Comparison of ENCODE assay signal across 14 mouse cellular contexts in genomic region chr7:135816191-135816590, GRCm38 (mm10).
DNase-seq lines count a peak whose midpoint lies in the region; ATAC-seq lines count a peak whose summit lies in the region.
"Had no signal": no experiment of that assay in that cellular context is flagged by ENCODE, and none has a peak within 500 bp of the region (broad histone marks: within the 10 kb centered on the region; RNA-seq: fewer than 3 reads in every experiment).

No protein-coding gene starts in this region.

- H3K27me3 ChIP-seq in lung, embryonic 15.5 days: no peaks in the 10 kb centered on the region
- H3K27me3 ChIP-seq: forebrain, embryonic 12.5 days; limb, embryonic 12.5 days had no signal

- H3K4me2 ChIP-seq in lung, embryonic 15.5 days: no peak overlapping the region
- H3K4me2 ChIP-seq: forebrain, embryonic 12.5 days; limb, embryonic 12.5 days had no signal

- H3K27ac ChIP-seq in lung, embryonic 15.5 days: no peak overlapping the region
- H3K27ac ChIP-seq: forebrain, embryonic 12.5 days; limb, embryonic 12.5 days had no signal

- peaks cover 2% of the 10 kb centered on the region for H3K4me1 ChIP-seq in lung, embryonic 15.5 days
- H3K4me1 ChIP-seq: forebrain, embryonic 12.5 days; limb, embryonic 12.5 days had no signal

- no peak overlapping the region for H3K4me3 ChIP-seq in lung, embryonic 15.5 days
- H3K4me3 ChIP-seq: forebrain, embryonic 12.5 days; limb, embryonic 12.5 days had no signal

- WGBS in lung, embryonic 15.5 days: 89% methylated on average over 3 of the region's 3 CpGs

- no peaks in the 10 kb centered on the region for H3K9me3 ChIP-seq in lung, embryonic 15.5 days
- H3K9me3 ChIP-seq: forebrain, embryonic 12.5 days; limb, embryonic 12.5 days had no signal

- H3K36me3 ChIP-seq in lung, embryonic 15.5 days: no peaks in the 10 kb centered on the region
- H3K36me3 ChIP-seq: forebrain, embryonic 12.5 days; limb, embryonic 12.5 days had no signal

- peak; percentile 55; the same call in 1 of the 2 replicates for ATAC-seq in lung, embryonic 15.5 days (ENCODE audit: borderline replicate concordance, extremely low read depth, low FRiP score, low TSS enrichment)
- ATAC-seq in megakaryocyte-erythroid progenitor cell, adult 5-6 weeks (replicated peaks; ENCODE audit: low FRiP score, low TSS enrichment, poor library complexity, severe bottlenecking): peak; percentile 90
- ATAC-seq: midbrain, embryonic 16.5 days had no signal

- H3K9ac ChIP-seq in lung, embryonic 15.5 days: no peak overlapping the region
- H3K9ac ChIP-seq: forebrain, embryonic 12.5 days; limb, embryonic 12.5 days had no signal

- DNase-seq in lung, postnatal 36 days: no peak
- peak; percentile 90 for DNase-seq in c-Kit-positive CD71-positive TER-119-positive erythroid progenitor cells, embryonic 14.5 days (ENCODE audit: low spot score)
- peak; percentile 93 for DNase-seq in liver
- DNase-seq in embryo, embryonic 10.5 days (ENCODE audit: low spot score): no peak
- no peak for DNase-seq in layer of hippocampus, postnatal 36 days
- DNase-seq: cerebellum, adult 8-10 months; heart, adult 11 months; kidney, postnatal 4 days; right cerebral cortex, postnatal 25 days had no signal

Comparison
In these comparisons a context has a peak if more than half of its experiments do, and no peak if none do; other contexts are left out.
1. DNase-seq: peak in c-Kit-positive CD71-positive TER-119-positive erythroid progenitor cells, embryonic 14.5 days (single experiment) and liver (single experiment); none in lung, postnatal 36 days (single experiment), embryo, embryonic 10.5 days (single experiment) and layer of hippocampus, postnatal 36 days (0 of 2).